Mouse (Mus musculus): ENCODE measurements around the gene Axdnd1. TPM values are rescaled to one million over a fixed set of nuclear protein-coding genes. Genes with fewer than 3 reads are reported as not detected.

The Axdnd1 gene
- polyA plus RNA-seq, 1 experiment: not detected

- Histone ChIP-seq H3K4me3 (ENCODE audit: low read depth, low read length) (no peak overlapping the region), H3K27me3 (ENCODE audit: control insufficient read depth, insufficient read depth, low read length) (no peaks in the 10 kb centered on the region), H3K4me1 (ENCODE audit: control insufficient read depth, insufficient read depth, insufficient read length, low read length) (peaks cover 16% of the 10 kb centered on the region; the same call in 1 of the 2 replicates), H3K36me3 (ENCODE audit: control insufficient read depth, insufficient read depth, low read length) (peaks cover 4% of the 10 kb centered on the region; the same call in 1 of the 2 replicates), H3K27ac (ENCODE audit: insufficient read depth, low read depth, low read length) (no peak overlapping the region)
- WGBS: 24% methylated on average over 12 of the region's 12 CpGs
- TF ChIP-seq CTCF (IDR thresholded peaks at IDR 0.05; ENCODE audit: extremely low read depth, insufficient read length, insufficient replicate concordance, low read depth, low read length): no peak
- no peak for TF ChIP-seq POLR2A (IDR thresholded peaks at IDR 0.05; ENCODE audit: low read depth, low read length)
These were observed 41.5 kb upstream of the Axdnd1 start for GRCm38 (mm10) chr1:156462273-156462991.

- H3K4me1 ChIP-seq (ENCODE audit: control insufficient read depth, insufficient read depth, insufficient read length, low read length): peaks cover 16% of the 10 kb centered on the region; the same call in 1 of the 2 replicates
- H3K4me3 ChIP-seq (ENCODE audit: low read depth, low read length): no peak overlapping the region
- TF ChIP-seq POLR2A (IDR thresholded peaks at IDR 0.05; ENCODE audit: low read depth, low read length) (no peak), CTCF (IDR thresholded peaks at IDR 0.05; ENCODE audit: extremely low read depth, insufficient read length, insufficient replicate concordance, low read depth, low read length) (no peak)
- H3K27ac ChIP-seq (ENCODE audit: insufficient read depth, low read depth, low read length): no peak overlapping the region
- peaks cover 3% of the 10 kb centered on the region; the same call in 1 of the 2 replicates for H3K36me3 ChIP-seq (ENCODE audit: control insufficient read depth, insufficient read depth, low read length)
- WGBS: 76% methylated on average over 6 of the region's 6 CpGs
- no peaks in the 10 kb centered on the region for H3K27me3 ChIP-seq (ENCODE audit: control insufficient read depth, insufficient read depth, low read length)
These were observed 40.1 kb upstream of the Axdnd1 start for GRCm38 (mm10) chr1:156461036-156461435.

GRCm38 (mm10) chr1:156460216-156460615, 39.3 kb upstream of the Axdnd1 start:
- Histone ChIP-seq H3K4me1 (ENCODE audit: control insufficient read depth, insufficient read depth, insufficient read length, low read length) (peaks cover 16% of the 10 kb centered on the region; the same call in 1 of the 2 replicates), H3K4me3 (ENCODE audit: low read depth, low read length) (no peak overlapping the region), H3K27me3 (ENCODE audit: control insufficient read depth, insufficient read depth, low read length) (no peaks in the 10 kb centered on the region), H3K36me3 (ENCODE audit: control insufficient read depth, insufficient read depth, low read length) (no peaks in the 10 kb centered on the region), H3K27ac (ENCODE audit: insufficient read depth, low read depth, low read length) (peak overlapping the region; percentile 33; the same call in 1 of the 2 replicates)
- WGBS: 79% methylated on average over 4 of the region's 4 CpGs
- TF ChIP-seq POLR2A (IDR thresholded peaks at IDR 0.05; ENCODE audit: low read depth, low read length) (no peak), CTCF (IDR thresholded peaks at IDR 0.05; ENCODE audit: extremely low read depth, insufficient read length, insufficient replicate concordance, low read depth, low read length) (no peak)

- no peak overlapping the region; the same call in 1 of the 2 replicates for H3K27ac ChIP-seq (ENCODE audit: insufficient read depth, low read depth, low read length)
- no peak overlapping the region for H3K4me3 ChIP-seq (ENCODE audit: low read depth, low read length)
- no peaks in the 10 kb centered on the region for H3K36me3 ChIP-seq (ENCODE audit: control insufficient read depth, insufficient read depth, low read length)
- 29% methylated on average over 3 of the region's 3 CpGs for WGBS
- TF ChIP-seq CTCF (IDR thresholded peaks at IDR 0.05; ENCODE audit: extremely low read depth, insufficient read length, insufficient replicate concordance, low read depth, low read length) (no peak), POLR2A (IDR thresholded peaks at IDR 0.05; ENCODE audit: low read depth, low read length) (no peak)
- H3K27me3 ChIP-seq (ENCODE audit: control insufficient read depth, insufficient read depth, low read length): no peaks in the 10 kb centered on the region
- H3K4me1 ChIP-seq (ENCODE audit: control insufficient read depth, insufficient read depth, insufficient read length, low read length): peaks cover 16% of the 10 kb centered on the region; the same call in 1 of the 2 replicates
These were observed 38.7 kb upstream of the Axdnd1 start for GRCm38 (mm10) chr1:156459690-156460089.

GRCm38 (mm10) chr1:156458391-156459060, 37.6 kb upstream of the Axdnd1 start:
- Histone ChIP-seq H3K4me3 (ENCODE audit: low read depth, low read length) (no peak overlapping the region), H3K27me3 (ENCODE audit: control insufficient read depth, insufficient read depth, low read length) (no peaks in the 10 kb centered on the region), H3K4me1 (ENCODE audit: control insufficient read depth, insufficient read depth, insufficient read length, low read length) (peaks cover 18% of the 10 kb centered on the region; the same call in 1 of the 2 replicates), H3K36me3 (ENCODE audit: control insufficient read depth, insufficient read depth, low read length) (no peaks in the 10 kb centered on the region), H3K27ac (ENCODE audit: insufficient read depth, low read depth, low read length) (no peak overlapping the region)
- no peak for TF ChIP-seq POLR2A (IDR thresholded peaks at IDR 0.05; ENCODE audit: low read depth, low read length)
- no peak for TF ChIP-seq CTCF (IDR thresholded peaks at IDR 0.05; ENCODE audit: extremely low read depth, insufficient read length, insufficient replicate concordance, low read depth, low read length)
- WGBS: 41% methylated on average over 8 of the region's 8 CpGs

GRCm38 (mm10) chr1:156455005-156455758, 34.2 kb upstream of the Axdnd1 start:
- peaks cover 8% of the 10 kb centered on the region; the same call in 1 of the 2 replicates for H3K4me1 ChIP-seq (ENCODE audit: control insufficient read depth, insufficient read depth, insufficient read length, low read length)
- H3K4me3 ChIP-seq (ENCODE audit: low read depth, low read length): no peak overlapping the region
- H3K27me3 ChIP-seq (ENCODE audit: control insufficient read depth, insufficient read depth, low read length): no peaks in the 10 kb centered on the region
- TF ChIP-seq CTCF (IDR thresholded peaks at IDR 0.05; ENCODE audit: extremely low read depth, insufficient read length, insufficient replicate concordance, low read depth, low read length): no peak
- no peak for TF ChIP-seq POLR2A (IDR thresholded peaks at IDR 0.05; ENCODE audit: low read depth, low read length)
- no peaks in the 10 kb centered on the region for H3K36me3 ChIP-seq (ENCODE audit: control insufficient read depth, insufficient read depth, low read length)
- WGBS: 85% methylated on average over 2 of the region's 2 CpGs
- no peak overlapping the region for H3K27ac ChIP-seq (ENCODE audit: insufficient read depth, low read depth, low read length)

All from small intestine, adult 2 months (tissue).